Mouse (Mus musculus): ENCODE measurements around the gene Spock2.
A peak's percentile ranks its signal among the peaks of the same experiment; 100 is the strongest.

Gene Spock2

DNA sequence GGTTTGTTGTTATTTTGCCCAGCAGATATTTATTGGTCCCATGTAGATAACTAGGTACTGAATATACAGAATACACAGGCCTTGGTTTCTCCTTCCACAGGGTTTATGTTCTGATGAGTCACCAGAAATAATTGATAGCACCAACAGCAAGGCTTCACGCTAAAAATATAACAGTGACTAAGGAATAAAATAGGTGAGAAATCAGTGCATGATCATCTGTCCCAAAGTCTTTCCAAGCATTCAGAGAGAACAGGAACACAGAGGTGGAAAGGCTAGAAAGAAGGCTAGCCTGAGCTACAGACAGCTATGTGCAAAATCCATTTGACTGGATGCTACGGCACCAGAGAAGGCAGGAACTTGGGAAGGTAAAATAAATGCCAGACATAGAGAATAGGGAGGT lies 10.5 kb upstream of the Spock2 start:
- Histone ChIP-seq H3K27me3 (ENCODE audit: control insufficient read depth, insufficient read depth, low read length, poor library complexity, severe bottlenecking) (no peaks in the 10 kb centered on the region), H3K36me3 (ENCODE audit: control insufficient read depth, insufficient read depth, low read length, poor library complexity, severe bottlenecking) (no peaks in the 10 kb centered on the region; the same call in 1 of the 2 replicates)
- no peak for DNase-seq (ENCODE audit: low read depth, low spot score)

DNA sequence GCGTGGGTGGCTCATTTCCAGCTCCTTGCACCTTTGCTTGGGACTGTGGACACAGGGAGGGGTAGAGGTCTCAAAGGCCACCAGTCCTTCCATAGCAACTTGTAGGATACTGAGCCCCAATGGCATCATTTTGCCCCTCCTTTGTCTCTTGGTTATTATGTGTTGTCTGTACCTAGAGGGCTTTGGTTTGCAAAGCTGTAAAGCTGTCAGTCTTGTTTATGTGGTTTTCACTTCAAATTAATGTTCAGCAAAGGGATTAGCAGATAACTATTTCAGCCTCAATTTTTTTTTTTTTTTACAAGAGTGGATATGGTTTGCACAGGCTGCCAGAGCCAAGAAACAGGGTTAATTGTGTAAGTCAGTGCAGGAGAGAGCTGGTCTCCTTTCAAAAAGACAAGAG lies 9.7 kb upstream of the Spock2 start:
- Histone ChIP-seq H3K36me3 (ENCODE audit: control insufficient read depth, insufficient read depth, low read length, poor library complexity, severe bottlenecking) (no peaks in the 10 kb centered on the region; the same call in 1 of the 2 replicates), H3K27me3 (ENCODE audit: control insufficient read depth, insufficient read depth, low read length, poor library complexity, severe bottlenecking) (no peaks in the 10 kb centered on the region)
- no peak for DNase-seq (ENCODE audit: low read depth, low spot score)

DNA sequence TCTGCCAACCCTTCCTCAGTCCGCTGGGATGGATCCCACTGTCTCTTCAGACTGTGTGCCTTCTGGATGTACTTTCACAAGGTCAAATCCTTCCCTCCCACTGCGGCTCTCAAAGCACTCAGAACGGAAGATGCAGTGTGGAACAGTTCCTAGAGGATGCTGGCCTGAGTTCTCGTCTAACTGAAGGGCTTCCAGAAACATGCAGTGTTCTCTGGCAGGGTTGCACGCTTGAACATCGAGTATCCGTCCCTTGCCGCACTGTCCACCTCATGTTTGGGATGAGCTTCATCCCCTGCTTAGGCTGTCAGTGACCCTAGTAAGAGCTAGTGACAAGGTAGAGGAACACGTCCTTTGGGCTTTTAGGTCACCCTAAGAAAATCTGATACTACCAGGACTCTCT lies 8.9 kb upstream of the Spock2 start:
- H3K36me3 ChIP-seq (ENCODE audit: control insufficient read depth, insufficient read depth, low read length, poor library complexity, severe bottlenecking) = no peaks in the 10 kb centered on the region; the same call in 1 of the 2 replicates
- no peaks in the 10 kb centered on the region for H3K27me3 ChIP-seq (ENCODE audit: control insufficient read depth, insufficient read depth, low read length, poor library complexity, severe bottlenecking)
- no peak for DNase-seq (ENCODE audit: low read depth, low spot score)

DNA sequence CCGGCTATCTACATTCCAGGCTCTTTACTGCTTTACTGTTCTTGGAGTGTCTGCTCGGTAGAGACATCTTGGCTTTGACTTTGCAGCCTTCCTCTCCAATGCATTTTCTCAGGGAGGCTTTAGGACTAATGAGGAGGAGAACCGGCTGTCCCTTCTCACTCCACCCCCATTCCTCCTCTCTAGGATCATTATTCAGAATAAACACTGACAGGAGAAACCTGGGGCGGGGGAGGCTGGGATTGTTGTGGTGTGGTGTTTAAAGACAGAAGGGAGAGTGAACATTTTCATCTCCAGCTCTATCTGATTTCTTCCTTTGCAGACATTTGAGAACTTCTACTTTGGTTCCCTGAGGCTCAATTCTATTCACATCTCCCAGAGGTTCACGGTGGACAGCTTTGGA lies 8.2 kb upstream of the Spock2 start:
- H3K27me3 ChIP-seq (ENCODE audit: control insufficient read depth, insufficient read depth, low read length, poor library complexity, severe bottlenecking) = no peaks in the 10 kb centered on the region
- no peak for DNase-seq (ENCODE audit: low read depth, low spot score)
- no peaks in the 10 kb centered on the region; the same call in 1 of the 2 replicates for H3K36me3 ChIP-seq (ENCODE audit: control insufficient read depth, insufficient read depth, low read length, poor library complexity, severe bottlenecking)

DNA sequence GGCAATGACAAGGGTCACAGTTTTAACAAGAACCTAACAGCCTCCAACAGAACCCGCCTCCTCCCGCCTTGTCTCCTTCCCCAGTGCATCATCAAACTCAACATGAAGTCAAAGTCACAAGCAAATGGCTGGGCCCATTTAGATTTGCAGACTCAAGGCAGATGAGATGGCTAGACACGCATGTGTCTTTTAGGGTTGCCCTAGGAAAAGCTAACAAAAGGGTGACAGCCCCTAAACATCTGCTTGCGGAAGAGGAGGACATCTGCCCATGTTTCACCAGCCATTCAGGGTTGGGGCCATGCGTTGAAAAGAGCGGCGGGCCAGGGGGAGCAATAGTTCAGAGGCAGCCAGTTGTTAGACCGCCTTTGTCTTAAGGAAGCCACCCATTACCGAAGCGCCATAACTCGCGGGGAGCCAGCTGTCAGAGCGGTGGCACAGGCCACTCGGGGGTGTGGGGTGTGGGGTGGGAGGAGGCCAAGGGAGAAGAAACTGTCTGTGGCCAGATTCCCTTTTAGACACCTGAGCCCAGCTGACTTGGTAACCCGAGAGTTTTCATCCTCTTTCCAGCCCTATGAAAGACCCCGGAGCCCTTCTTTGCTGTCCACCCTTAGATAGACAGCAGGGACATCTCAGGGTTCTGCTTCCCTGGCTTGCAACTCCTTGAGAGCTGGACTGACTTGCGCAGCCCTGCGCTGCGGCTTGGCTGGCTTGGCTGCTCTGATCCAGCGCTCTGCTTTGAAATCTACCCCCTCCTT lies 451 bp upstream of the Spock2 start:
- no peak for DNase-seq (ENCODE audit: low read depth, low spot score)
- Histone ChIP-seq H3K36me3 (ENCODE audit: control insufficient read depth, insufficient read depth, low read length, poor library complexity, severe bottlenecking) (no peaks in the 10 kb centered on the region), H3K27me3 (ENCODE audit: control insufficient read depth, insufficient read depth, low read length, poor library complexity, severe bottlenecking) (peaks cover 2% of the 10 kb centered on the region; the same call in 1 of the 2 replicates)

DNA sequence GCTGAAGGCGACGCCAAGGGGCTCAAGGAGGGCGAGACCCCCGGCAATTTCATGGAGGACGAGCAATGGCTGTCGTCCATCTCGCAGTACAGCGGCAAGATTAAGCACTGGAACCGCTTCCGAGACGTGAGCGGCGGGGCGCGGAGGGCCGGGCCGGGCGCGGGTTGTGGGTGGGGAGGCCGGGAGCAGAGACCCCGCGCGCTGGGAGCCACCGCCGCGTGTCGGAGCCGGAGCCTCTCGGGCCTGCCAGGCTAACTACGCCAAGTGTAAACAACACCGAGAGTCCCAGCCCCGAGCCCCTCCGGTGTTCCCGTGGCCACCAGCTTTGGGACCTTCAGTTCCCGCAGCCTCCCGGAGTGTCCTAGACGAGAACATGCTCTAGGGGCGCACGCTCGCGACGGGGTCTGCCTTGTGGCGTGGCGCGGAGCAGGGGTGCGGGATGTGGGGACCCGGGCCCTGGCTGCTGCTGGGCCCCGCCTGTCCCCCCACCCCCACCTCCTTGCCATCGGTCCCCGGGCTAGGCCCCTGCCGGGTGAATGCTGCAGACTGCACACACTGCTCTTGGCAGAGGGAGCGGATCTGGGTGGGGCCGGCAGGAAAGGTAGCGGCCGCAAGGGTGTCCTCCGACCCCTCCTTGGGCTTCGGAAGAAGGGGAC lies 640 bp downstream of the Spock2 start:
- H3K27me3 ChIP-seq (ENCODE audit: control insufficient read depth, insufficient read depth, low read length, poor library complexity, severe bottlenecking) = peaks cover 2% of the 10 kb centered on the region; the same call in 1 of the 2 replicates
- DNase-seq (ENCODE audit: low read depth, low spot score) = peak; percentile 44
- H3K36me3 ChIP-seq (ENCODE audit: control insufficient read depth, insufficient read depth, low read length, poor library complexity, severe bottlenecking) = no peaks in the 10 kb centered on the region

DNA sequence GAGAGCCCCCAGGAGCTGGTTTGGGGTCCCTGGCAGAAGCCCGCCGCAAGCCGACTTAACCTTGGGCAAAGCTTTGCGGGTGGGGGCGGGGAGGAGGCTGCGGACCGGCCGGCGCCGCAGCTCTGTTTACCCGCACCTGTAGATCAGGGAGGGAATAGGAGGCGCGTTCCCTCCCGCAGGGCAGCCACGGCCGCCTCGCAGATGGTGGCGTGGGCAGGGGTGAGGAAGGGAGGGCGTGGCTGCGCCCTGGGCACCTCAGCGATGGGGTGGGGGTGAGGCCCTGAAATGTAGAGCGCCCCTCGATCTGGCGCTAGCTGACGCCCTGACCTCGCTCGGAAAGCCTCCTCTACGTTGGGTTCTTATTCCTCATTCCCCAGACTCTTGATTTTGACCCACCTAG lies 1.4 kb downstream of the Spock2 start:
- Histone ChIP-seq H3K36me3 (ENCODE audit: control insufficient read depth, insufficient read depth, low read length, poor library complexity, severe bottlenecking) (no peaks in the 10 kb centered on the region), H3K27me3 (ENCODE audit: control insufficient read depth, insufficient read depth, low read length, poor library complexity, severe bottlenecking) (peaks cover 2% of the 10 kb centered on the region; the same call in 1 of the 2 replicates)
- DNase-seq (ENCODE audit: low read depth, low spot score) = peak; percentile 31

DNA sequence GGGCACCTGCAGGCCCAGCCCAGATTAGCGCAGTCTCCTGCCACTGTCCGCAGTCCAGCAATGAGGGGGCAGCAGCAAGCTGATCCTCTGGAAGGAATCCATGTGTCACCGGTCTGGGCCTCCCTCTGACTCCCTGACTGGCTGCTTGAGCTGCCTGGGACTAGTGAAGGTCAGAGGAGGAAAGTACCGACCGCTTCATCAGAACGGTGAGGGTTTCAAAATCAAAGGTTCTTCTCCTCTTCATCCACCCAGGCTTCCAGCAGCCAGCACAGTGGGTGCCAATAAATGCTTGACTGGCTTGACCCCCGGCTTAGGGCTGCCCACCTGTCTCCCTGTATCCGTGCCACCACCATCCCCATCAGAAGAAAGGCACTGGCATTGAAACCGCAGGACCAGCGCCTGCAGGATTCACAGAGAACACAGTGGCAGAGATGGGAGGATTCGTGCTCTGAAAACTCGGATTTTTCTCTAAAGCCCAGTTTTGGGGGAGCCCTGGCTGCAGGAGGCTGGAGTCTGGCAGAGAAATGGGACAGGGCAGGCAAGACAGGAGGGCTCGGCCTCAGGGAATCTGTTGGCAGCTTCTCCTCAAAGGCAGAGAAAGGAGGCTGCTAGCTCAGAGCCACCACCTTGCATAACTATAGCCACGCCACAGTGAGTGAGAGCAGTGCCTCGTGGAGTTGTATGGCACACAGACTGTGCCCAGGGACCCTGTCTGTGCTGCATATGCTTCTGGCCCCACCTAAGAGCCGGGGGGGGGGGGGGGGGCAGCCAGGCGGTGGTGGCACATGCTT lies 2.5 kb downstream of the Spock2 start:
- no peaks in the 10 kb centered on the region for H3K36me3 ChIP-seq (ENCODE audit: control insufficient read depth, insufficient read depth, low read length, poor library complexity, severe bottlenecking)
- DNase-seq (ENCODE audit: low read depth, low spot score) = no peak
- peaks cover 2% of the 10 kb centered on the region; the same call in 1 of the 2 replicates for H3K27me3 ChIP-seq (ENCODE audit: control insufficient read depth, insufficient read depth, low read length, poor library complexity, severe bottlenecking)

DNA sequence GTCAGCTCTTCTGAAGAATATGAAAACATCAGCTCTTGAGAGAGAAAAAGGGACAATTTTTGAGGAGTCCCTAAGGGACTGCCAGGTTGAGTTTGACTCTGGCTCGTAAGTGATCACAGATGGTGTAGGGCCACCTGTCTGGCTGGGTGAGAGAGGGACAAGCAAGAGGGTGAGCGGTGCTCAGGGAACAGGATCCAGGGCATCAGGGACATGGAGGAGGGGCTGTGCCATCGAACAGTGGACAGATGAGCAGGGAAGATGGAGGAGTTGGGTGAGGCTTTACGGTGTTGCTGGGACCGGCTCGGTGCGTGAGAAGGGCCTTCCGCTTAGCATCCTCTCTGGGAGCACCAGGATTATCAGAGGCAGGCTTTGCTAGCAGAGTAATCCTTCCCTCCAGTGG lies 3.3 kb downstream of the Spock2 start:
- H3K36me3 ChIP-seq (ENCODE audit: control insufficient read depth, insufficient read depth, low read length, poor library complexity, severe bottlenecking) = no peaks in the 10 kb centered on the region
- H3K27me3 ChIP-seq (ENCODE audit: control insufficient read depth, insufficient read depth, low read length, poor library complexity, severe bottlenecking) = peaks cover 2% of the 10 kb centered on the region; the same call in 1 of the 2 replicates
- no peak for DNase-seq (ENCODE audit: low read depth, low spot score)

DNA sequence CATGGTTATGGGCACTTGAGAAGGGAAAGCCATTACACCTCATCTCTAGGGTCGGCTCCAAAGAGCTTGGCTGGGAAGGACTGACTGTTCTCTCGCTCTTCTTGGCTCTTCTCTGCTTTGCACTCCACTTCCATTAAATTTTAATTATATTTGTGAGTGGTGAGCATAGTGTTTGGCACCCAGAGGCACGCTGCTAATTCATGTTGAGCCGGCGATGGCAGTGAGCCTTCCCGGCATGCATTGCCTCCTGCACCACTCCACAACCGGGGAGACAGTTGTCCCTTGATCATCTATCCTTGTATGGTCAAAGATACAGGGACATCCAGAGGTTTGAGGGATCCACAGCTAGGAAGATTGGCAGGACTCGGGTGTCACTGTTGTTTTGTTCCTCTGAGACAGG lies 4.0 kb downstream of the Spock2 start:
- H3K27me3 ChIP-seq (ENCODE audit: control insufficient read depth, insufficient read depth, low read length, poor library complexity, severe bottlenecking) = peaks cover 2% of the 10 kb centered on the region; the same call in 1 of the 2 replicates
- no peak for DNase-seq (ENCODE audit: low read depth, low spot score)
- no peaks in the 10 kb centered on the region for H3K36me3 ChIP-seq (ENCODE audit: control insufficient read depth, insufficient read depth, low read length, poor library complexity, severe bottlenecking)

DNA sequence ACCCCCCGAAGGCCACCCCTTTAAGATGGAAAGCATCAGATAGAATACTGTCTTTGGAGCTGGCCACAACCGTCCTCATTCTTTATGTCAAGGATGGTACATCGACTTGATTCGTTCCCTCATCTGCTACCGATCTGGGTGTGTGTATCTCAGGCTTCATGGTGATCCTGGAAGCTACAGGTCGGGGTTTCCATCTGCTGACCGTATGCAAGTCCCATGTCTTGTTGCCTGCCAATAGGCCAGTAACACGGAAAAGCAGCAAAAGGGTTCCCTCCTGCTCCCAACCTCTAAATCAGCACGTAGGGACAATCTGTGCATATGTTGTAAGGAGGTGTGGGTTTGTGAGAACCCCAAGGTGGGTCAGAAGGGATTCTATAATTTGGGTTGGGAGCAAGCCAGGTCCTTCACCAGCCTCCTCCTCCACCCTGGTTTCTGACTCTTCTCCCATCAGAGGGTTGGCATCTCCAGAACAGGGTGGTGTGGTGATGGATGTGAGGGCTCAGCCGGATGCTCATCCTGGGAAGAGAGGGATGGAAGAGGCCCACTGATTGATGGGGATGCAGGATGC lies 5.0 kb downstream of the Spock2 start:
- H3K27me3 ChIP-seq (ENCODE audit: control insufficient read depth, insufficient read depth, low read length, poor library complexity, severe bottlenecking) = peaks cover 2% of the 10 kb centered on the region; the same call in 1 of the 2 replicates
- H3K36me3 ChIP-seq (ENCODE audit: control insufficient read depth, insufficient read depth, low read length, poor library complexity, severe bottlenecking) = no peaks in the 10 kb centered on the region
- DNase-seq (ENCODE audit: low read depth, low spot score) = no peak

DNA sequence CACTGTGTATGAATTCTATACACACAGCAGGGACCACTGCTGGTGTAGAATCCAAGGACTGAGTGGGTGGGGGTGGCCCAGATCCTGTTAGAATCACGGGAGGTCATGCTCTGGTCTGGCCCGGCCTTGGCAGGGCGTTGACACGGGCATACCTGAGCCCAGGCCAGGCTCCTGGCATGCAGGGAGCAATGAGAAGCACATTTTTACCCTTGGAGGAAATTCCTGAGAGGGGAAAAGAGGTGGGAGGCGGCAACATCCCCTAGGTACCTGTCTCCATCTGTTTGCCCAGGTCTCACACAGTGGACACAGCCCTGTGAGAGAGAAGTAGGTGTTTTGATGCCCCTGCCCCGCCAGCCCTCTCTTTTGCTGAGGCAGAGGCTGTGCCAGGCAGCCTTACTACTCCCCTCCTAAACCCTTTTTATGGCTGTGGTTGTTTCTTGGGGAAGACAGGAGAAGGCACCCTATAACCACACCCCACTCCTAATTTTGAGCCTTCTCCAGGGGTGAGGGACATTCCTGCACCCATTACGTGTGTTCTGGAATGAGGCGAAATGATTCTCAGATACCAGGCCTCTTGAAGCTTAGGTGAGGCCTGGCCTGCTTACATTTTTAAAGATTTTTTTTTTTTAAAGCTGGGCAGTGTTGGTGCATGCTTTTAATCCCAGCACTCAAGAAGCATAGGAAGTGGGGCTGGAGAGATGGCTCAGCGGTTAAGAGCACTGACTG lies 8.1 kb downstream of the Spock2 start:
- H3K27me3 ChIP-seq (ENCODE audit: control insufficient read depth, insufficient read depth, low read length, poor library complexity, severe bottlenecking) = no peaks in the 10 kb centered on the region
- no peaks in the 10 kb centered on the region for H3K36me3 ChIP-seq (ENCODE audit: control insufficient read depth, insufficient read depth, low read length, poor library complexity, severe bottlenecking)
- DNase-seq (ENCODE audit: low read depth, low spot score) = no peak

DNA sequence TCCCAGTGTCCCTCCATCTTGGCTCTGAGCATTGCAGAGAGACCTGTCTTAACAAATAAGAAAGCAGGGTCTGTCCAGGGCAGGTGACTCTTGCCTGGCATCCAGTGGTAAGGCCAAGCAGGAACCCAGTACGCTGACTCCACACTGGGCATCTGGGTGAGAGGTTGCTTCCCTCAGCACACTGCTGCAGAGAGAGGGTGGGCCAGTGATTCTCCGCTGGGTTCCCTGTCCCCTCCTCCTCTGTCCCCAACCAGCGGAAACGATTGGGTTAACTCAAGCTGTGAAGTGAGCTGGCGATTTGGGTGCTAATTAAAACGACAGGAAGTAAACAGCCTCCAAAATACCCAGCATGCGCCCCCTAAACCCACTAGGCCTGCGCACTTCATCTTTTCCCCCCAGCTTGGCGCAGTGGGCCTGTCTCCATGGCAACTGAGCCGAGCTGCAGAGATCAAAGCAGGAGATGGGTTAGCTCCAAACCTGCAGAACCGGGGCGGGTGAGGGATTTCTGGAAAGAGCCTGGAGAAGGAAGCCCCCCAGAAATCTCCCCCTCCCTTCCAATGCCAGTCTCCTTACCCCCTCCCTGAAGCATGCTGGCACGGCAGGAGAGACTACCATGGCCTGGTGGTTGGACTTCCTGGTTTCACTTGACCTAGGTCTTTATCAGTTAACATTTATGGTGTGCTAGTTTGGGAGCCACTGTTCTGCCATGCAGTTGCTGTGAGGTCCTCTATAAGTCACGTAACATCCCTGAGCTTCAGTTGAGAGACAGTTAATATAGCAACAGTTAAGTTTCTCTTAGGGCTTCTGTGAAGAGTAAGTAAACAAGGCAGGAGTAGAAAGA lies 9.5 kb downstream of the Spock2 start:
- DNase-seq (ENCODE audit: low read depth, low spot score) = peak; percentile 55
- no peaks in the 10 kb centered on the region for H3K27me3 ChIP-seq (ENCODE audit: control insufficient read depth, insufficient read depth, low read length, poor library complexity, severe bottlenecking)

More for the DNA sequence above, 9.5 kb downstream of the Spock2 start:
- no peaks in the 10 kb centered on the region for H3K36me3 ChIP-seq (ENCODE audit: control insufficient read depth, insufficient read depth, low read length, poor library complexity, severe bottlenecking)

Measured in splenic B cell, adult 2 months (primary cell).